Mouse (Mus musculus) E14TG2a.4 (cell line): ENCODE results near the gene Ptgr1.

Source experiments
- CTCF ChIP-seq: conservative IDR thresholded peaks from 2 replicates; pipeline ENCODE4 v1.5.1; 2014; ENCODE audit warnings: low read length
- NANOG ChIP-seq: IDR thresholded peaks from 2 replicates; pipeline ENCODE4 v1.6.1; 2014; ENCODE audit warnings: borderline replicate concordance, low read length, mixed read lengths

DNA sequence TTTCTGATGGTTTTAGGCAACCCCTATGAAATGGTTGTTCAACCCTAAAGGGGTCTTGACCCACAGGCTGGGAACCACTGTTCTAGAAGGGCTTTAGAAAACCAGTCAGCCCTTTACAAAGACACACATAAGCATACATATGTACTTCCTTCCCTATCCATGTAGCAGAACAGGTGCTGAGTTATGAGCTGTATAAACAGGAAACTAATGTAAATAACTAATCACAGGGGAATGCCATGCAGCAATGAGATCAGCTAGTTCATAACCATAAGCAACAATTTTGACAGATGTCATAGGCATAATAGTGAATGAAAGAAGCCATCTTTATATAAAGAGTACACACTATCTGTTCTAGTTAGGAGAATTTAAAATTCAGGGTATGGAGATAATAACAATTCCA, 45.3 kb downstream of the Ptgr1 start:
- TF ChIP-seq CTCF = no peak
- TF ChIP-seq NANOG = no peak
